Mouse (Mus musculus) 3134 (cell line): ENCODE data around the gene Dnajc3.
"Not testable (repeated sequence)": the region's sequence is repeated elsewhere in the genome, so short reads cannot be mapped to it uniquely, and the experiment has no call there.

Source experiments
- DNase-seq: peaks from one replicate; pipeline ENCODE4 v3.0.0-alpha.2; 2011; ENCODE audit warnings: low spot score; ENCODE audit not compliant: insufficient read length; ENCODE audit errors: extremely low read depth

The Dnajc3 gene

DNA sequence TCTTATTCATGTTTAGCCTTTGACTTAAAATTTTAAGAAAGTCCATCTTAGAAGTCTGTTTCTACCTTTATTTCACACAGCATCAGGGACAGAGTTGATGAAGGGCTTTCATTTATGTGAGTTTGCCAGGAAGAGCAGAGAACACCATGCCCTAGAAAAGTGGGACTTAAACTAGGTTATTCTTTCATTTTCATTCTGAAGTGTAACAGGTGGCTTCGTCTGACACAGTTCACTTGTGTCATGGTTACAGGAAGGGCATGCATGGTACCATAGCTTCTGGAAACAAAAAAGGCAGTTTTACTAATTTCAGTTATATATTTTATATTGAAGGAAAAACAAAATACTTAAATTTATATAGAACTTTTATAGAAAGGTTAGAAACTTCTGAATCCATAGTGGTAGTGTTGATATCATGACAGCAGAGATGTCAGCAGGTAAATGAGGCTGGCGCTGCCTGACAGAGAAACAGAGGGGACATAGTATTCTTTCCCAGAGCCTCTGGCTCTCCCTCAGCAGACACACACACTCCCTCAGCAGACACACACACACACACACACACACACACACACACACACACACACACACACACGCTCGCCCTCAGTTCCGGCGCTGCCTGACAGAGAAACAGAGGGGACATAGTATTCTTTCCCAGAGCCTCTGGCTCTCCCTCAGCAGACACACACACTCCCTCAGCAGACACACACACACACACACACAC lies 44.1 kb downstream of the Dnajc3 start:
- DNase-seq, result not testable (repeated sequence)

- DNase-seq, result not testable (repeated sequence)
These were observed 44.8 kb downstream of the Dnajc3 start for GRCm38 (mm10) chr14:118982429-118983045.

- DNase-seq, result no peak
These were observed 45.6 kb downstream of the Dnajc3 start for GRCm38 (mm10) chr14:118983396-118983795.

DNA sequence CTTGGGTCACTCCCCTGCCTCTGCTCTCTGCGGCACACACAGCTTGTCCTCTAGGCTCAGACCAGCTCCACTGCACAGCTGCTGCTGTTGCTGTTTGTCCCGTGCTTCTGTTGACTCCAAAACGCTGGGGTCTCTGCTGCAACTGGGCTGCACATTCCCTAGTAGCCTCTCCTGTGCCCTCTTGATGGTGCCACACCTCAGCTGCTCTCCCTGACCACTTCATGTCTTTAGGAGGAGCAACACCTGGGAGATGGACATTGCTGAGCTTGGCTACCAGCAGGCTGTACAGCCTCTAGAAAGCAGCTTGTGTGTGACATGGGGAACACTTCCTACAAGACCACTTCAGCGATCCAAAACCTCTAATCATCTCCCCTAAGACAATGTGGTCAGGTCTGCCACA lies 46.4 kb downstream of the Dnajc3 start:
- DNase-seq, result no peak

- DNase-seq, result no peak
These were observed 49.1 kb downstream of the Dnajc3 start for GRCm38 (mm10) chr14:118986653-118987522.

DNA sequence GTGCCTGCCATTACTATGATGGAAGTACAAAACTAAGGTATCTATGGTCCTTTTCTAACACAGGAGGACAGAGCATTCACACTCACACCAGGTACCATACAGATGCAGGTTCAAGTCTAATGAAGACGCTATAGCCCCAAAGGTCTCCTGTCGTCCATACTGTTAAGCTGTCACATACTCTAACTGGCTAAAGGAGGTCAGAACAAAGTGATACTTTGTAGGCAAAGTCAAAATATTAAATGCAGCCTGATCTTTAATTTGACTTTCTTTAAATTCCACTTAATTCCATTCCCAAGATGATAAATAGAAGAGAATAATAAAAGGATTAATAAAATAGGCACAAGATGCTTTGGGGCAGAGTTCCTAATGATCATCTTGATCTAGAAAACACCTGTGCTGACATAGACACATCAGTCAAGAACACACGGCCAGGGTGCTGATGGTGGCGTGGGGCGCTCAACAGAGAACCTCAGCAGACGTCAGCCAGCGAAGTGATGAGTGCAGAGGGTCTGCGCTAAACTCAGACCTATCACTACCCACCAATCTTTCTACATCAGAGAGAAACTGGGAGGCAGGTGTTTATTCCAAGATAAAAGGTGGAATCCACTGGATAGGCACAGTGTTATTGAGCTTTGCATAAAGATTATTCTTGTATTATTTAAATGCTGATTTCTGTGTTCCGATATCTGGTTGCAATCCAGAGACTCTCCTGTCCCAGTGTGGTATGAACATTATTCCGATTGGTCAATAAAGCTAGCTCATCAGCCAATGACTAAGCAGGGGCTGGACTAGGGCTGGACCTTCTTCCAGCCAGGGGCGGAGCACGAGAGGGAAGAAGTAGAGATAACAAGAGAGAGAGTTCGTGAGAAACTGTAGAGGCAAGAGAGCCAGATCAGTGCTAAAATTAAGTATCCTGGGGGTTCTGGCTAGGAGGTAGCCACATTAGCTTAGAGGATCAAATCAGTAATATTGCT lies 50.0 kb downstream of the Dnajc3 start:
- no peak for DNase-seq

DNA sequence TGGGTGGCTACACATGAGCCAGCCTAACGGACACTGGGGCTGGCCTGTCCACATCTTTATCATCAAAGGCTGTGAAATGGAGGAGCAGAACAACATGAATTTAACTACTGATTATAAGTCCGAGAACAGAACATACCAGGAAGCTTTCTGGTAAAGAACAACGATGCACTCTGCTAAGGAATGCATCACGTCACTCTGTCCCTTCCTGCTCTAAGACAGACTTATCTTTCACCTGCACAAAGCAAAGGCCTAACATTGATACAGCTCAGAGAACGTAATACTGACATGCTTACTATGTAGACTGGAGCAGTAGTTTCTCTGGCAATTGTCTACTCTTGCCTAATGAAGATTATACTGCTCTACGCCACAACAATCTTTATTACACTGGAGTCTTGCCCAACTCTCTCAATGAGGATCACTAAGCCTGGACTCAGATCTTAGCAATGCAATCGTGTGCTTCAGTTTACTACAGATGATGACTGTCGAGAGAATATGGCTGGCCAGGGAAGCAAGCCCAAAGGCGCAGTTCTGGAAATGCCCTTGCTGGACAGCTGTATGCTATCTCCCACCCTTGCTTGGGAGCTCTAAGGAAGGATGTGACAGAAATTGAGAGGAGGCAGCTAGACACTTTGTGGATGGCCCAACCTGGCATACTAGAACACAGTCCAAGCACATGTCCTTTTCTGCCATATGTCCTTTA lies 57.6 kb downstream of the Dnajc3 start:
- no peak for DNase-seq

DNA sequence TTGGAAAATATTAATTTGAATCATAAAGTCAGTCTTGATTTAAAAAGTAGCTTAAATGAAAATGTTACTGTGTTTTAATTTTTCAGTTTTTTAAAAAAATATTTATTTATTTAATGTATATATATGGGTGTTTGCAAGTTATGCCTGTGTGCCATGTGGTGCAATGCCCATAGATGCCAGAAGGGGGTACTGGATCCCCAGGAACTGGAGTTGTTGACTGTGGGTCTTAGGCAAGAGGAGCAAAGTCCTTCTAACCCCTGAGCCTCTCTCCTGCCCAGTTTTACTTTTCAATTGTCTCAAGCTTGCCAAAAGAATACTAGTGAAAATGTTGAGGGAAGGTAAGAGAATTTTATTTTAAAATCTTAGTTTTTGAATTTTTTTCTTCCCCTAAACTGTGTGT lies 65.5 kb downstream of the Dnajc3 start:
- DNase-seq, result no peak

- no peak for DNase-seq
These were observed 68.1 kb downstream of the Dnajc3 start for GRCm38 (mm10) chr14:119005834-119006233.

DNA sequence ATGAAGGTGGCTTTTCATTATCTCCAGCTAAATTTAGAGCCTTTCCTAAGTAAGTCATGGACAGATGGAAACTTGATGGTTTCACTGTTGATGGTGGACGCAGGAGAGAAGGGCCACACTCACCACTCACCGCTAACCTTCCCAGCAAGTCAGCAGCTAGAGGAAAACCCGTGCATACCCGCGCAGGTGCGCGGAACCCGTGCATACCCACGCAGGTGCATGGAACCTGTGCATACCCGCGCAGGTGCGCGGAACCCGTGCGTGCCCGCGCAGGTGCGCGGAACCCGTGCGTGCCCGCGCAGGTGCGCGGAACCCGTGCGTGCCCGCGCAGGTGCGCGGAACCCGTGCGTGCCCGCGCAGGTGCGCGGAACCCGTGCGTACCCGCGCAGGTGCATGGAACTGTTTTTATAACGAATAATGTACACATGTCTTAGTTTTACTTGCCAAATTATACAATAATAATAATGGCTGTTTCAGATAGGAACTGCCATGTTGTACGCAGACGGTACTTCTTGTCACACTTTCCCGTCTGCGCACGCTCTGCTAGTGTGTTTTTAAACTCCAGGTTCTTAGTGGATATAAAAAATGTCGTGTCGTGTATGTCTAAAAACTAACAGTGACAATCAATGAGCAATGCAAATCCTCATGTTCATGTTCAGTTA lies 68.8 kb downstream of the Dnajc3 start:
- no peak for DNase-seq

GRCm38 (mm10) chr14:119007103-119007951 lies 69.6 kb downstream of the Dnajc3 start:
- DNase-seq, result no peak

DNA sequence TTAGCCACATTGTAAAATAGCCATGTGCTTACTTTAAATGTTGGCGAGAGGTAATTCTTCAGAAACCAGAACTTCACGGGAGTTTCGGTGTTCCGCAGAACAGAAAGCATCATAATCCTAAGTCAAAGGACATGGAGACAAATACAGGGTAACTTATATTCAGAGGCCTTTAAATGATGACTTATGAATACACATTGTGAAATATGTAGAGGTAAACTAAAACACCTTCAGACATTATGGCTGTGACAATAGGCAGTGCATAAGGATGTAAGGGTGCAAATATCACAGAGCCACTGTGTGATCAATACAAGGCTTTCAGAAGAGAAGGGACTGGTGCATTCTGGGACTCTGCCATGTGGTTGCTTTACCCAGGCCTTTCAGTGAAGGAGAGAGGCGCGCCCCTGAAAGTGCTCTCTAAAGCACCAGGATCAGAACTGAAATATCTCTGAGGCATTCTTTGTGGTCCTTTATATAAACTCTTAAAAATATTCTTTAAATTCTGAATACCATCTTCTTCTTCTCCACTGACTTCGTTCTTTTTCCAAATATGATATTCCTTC lies 70.3 kb downstream of the Dnajc3 start:
- DNase-seq, result no peak

DNA sequence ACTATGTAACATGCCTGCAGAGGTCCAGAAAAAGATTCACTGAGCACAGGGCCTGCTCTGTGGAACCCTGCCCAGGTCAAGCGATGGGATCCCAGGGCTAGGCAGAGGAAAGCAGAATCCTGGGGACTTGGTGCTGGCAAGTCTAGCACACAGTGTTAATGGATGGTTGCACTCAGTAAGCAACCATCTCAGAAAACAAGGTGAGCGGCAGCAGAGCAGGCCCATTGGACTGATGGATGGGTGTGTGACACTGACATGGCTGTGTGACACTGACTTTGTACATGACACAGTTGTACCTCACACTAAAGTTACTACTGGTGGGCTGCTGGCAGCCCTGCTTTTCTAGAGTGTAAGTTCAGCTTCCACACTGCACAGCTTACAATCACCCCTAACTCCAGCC lies 71.8 kb downstream of the Dnajc3 start:
- no peak for DNase-seq

DNA sequence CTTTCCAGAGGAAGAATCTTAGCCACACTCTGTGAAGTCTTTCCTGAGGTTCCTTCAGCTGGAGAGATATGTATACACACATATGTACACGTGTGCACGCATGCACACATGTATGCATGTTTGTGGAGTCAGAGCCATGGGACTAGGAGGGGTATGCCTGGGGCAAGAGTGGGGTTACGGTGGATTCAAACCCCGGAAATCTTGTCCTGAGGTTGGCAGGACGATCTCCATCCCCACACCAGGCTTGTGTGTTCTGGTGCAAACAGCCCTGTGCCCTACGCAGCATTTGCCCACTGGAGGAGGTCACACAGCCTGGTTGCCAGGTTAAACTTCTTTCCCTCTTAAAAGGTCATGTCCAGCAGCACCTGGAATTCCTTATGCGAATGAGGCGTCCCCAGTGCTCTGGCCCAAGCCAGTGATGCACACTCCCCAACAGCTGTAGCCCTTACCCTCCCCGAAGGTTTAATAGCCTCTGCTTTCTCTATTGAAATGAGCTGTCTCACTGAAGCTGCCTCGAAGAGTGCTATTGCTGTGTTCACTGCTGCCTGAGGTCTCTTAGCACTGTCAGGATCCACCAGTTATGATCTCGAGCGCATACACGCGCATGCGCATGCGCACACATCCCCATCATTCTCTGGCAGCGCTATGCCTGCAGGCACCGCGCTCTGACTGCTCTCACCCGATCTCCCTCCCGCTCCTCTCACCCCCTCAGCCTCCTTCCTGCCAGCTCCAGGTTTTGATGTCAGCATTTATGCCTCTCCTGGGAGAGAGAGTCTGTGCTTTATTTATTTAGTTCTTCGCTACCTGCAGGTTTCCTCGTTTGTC lies 75.0 kb downstream of the Dnajc3 start:
- no peak for DNase-seq

- DNase-seq, result no peak
These were observed 75.8 kb downstream of the Dnajc3 start for GRCm38 (mm10) chr14:119013549-119013948.

DNA sequence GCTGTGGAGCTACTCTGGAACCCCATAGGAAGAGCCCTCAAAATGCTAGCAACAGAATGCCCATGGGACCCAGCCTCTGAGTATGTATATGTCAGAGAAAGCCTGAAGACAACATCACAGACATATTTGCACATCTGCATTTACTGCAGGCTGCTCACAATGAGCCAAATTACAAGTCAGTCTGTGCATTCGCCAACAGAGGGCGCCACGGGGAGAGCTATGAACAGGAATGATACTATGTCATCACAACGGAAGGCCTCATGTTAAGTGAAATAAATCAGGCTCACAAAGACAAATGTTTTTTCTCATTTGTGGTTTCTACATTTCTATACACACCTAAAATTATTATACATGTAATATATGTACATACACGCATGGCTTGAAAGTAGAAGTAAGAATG lies 88.1 kb downstream of the Dnajc3 start:
- DNase-seq, result no peak

DNA sequence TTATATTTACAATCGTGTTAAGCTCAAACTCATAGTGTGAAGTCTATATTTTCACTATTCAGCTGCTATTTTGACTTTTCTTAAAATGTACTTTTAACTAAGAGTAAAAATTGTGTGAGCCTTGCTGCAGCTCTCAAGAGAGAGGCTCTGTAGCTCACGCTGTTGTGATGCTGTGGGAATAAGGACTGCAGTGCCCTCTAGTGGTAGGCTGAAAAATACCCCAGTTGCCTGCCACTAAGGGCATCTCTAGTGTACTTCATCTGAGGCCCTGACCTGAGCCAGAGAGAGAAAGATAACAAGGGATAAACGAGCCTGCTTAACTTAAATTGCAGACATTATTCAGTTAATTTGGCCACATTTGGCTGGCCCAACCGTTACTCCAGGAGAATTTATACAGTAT lies 89.4 kb downstream of the Dnajc3 start:
- DNase-seq, result no peak
